Mouse (Mus musculus) embryonic facial prominence, embryonic 11.5 days (tissue): ENCODE data around the gene Mef2a. TPM values are rescaled to one million over a fixed set of nuclear protein-coding genes. Genes with fewer than 3 reads are reported as not detected.

Experiments
- ATAC-seq: fragments of 200-750 bp; cut with Nextera tagmentation; replicated peaks from 2 replicates; pipeline ENCODE4 v1.8.0; 2017; ENCODE audit warnings: low read depth; ENCODE audit not compliant: insufficient number of reproducible peaks, low FRiP score, low TSS enrichment
- DNase-seq: peaks from one replicate; pipeline ENCODE4 v3.0.0-alpha.2; 2015; ENCODE audit warnings: low spot score
- H3K27ac ChIP-seq: fragments of 300-500 bp; sonication (generic); replicated peaks from 2 replicates; pipeline ENCODE4 v1.5.1; 2014; ENCODE audit warnings: mild to moderate bottlenecking, low read depth, low read length, control low read depth
- H3K27me3 ChIP-seq: fragments of 300-500 bp; sonication (generic); 2 replicates; pipeline ENCODE4 v1.6.1; 2014; ENCODE audit warnings: mild to moderate bottlenecking, low read length, moderate library complexity, mixed read lengths; ENCODE audit not compliant: control insufficient read depth, insufficient read depth
- H3K36me3 ChIP-seq: fragments of 300-500 bp; sonication (generic); replicated peaks from 2 replicates; pipeline ENCODE4 v1.6.1; 2014; ENCODE audit warnings: low read depth, mild to moderate bottlenecking, low read length, moderate library complexity, mixed read lengths; ENCODE audit not compliant: control insufficient read depth, insufficient read depth
- H3K4me1 ChIP-seq: fragments of 300-500 bp; sonication (generic); 2 replicates; pipeline ENCODE4 v1.6.1; 2014; ENCODE audit warnings: low read length, mixed read lengths; ENCODE audit not compliant: control insufficient read depth, insufficient read depth
- H3K4me2 ChIP-seq: fragments of 300-500 bp; sonication (generic); 2 replicates; pipeline ENCODE4 v1.6.1; 2014; ENCODE audit warnings: low read depth, mild to moderate bottlenecking, control low read depth, low read length, moderate library complexity
- H3K4me3 ChIP-seq: fragments of 300-500 bp; sonication (generic); 2 replicates; pipeline ENCODE4 v1.5.1; 2014; ENCODE audit warnings: low read depth, low read length, control low read depth
- H3K9ac ChIP-seq: fragments of 300-500 bp; sonication (generic); replicated peaks from 2 replicates; pipeline ENCODE4 v1.6.1; 2014; ENCODE audit warnings: mild to moderate bottlenecking, control low read depth, low read length
- H3K9me3 ChIP-seq: fragments of 300-500 bp; sonication (generic); replicated peaks from 2 replicates; pipeline ENCODE4 v1.6.1; 2016; ENCODE audit warnings: mild to moderate bottlenecking, low read length, inconsistent platforms, mixed read lengths; ENCODE audit not compliant: control insufficient read depth
- WGBS: fragments of 180-500 bp; shearing (Covaris S2); extraction: QIAGEN DNeasy Blood & Tissue Kit; methylation state at CpG from one replicate; pipeline ENCODE4 v1.1.7; 2014; 5-methylcytosine and 5-hydroxymethylcytosine counted together
- polyA plus RNA-seq: library from polyadenylated mRNA; unstranded; fragments of >200 nt; fragmentation: Nextera tagmentation; extraction: Ambion mirVana; gene quantifications from 2 replicates; pipeline ENCODE4 v1.2.1, GENCODE M21; 2014

The Mef2a gene
- polyA plus RNA-seq, 1 experiment from 2014 or later = 29.4 TPM

GRCm38 (mm10) chr7:67318697-67319096 lies 54.0 kb downstream of the Mef2a start:
- no peaks in the 10 kb centered on the region for H3K27me3 ChIP-seq
- ATAC-seq (no peak), DNase-seq (no peak)
- H3K9ac ChIP-seq = no peak overlapping the region
- no peak overlapping the region for H3K4me3 ChIP-seq
- no peaks in the 10 kb centered on the region for H3K36me3 ChIP-seq
- H3K9me3 ChIP-seq = no peaks in the 10 kb centered on the region
- H3K27ac ChIP-seq = no peak overlapping the region
- no peaks in the 10 kb centered on the region for H3K4me1 ChIP-seq
- no peak overlapping the region for H3K4me2 ChIP-seq

- H3K36me3 ChIP-seq = no peaks in the 10 kb centered on the region
- no peaks in the 10 kb centered on the region for H3K27me3 ChIP-seq
- H3K27ac ChIP-seq = no peak overlapping the region
- H3K9me3 ChIP-seq = no peaks in the 10 kb centered on the region
- H3K4me2 ChIP-seq = no peak overlapping the region
- no peak for ATAC-seq
- no peak overlapping the region for H3K4me3 ChIP-seq
- H3K9ac ChIP-seq = no peak overlapping the region
- 91% methylated on average over 3 of the region's 3 CpGs for WGBS
- no peak for DNase-seq
- no peaks in the 10 kb centered on the region for H3K4me1 ChIP-seq
Observed at GRCm38 (mm10) chr7:67313200-67313599, 59.5 kb downstream of the Mef2a start.

GRCm38 (mm10) chr7:67310151-67310550 lies 62.5 kb downstream of the Mef2a start:
- Histone ChIP-seq H3K9me3 (no peaks in the 10 kb centered on the region), H3K4me2 (no peak overlapping the region), H3K27me3 (no peaks in the 10 kb centered on the region), H3K4me1 (no peaks in the 10 kb centered on the region), H3K27ac (no peak overlapping the region), H3K9ac (no peak overlapping the region), H3K36me3 (no peaks in the 10 kb centered on the region), H3K4me3 (no peak overlapping the region)
- ATAC-seq (no peak), DNase-seq (no peak)
- WGBS = 73% methylated on average over 2 of the region's 2 CpGs

GRCm38 (mm10) chr7:67308102-67308501 lies 64.6 kb downstream of the Mef2a start:
- H3K4me3 ChIP-seq = no peak overlapping the region
- ATAC-seq (no peak), DNase-seq (no peak)
- H3K9ac ChIP-seq = no peak overlapping the region
- H3K27ac ChIP-seq = no peak overlapping the region
- H3K27me3 ChIP-seq = no peaks in the 10 kb centered on the region
- WGBS = 96% methylated on average over 2 of the region's 2 CpGs
- H3K4me1 ChIP-seq = no peaks in the 10 kb centered on the region
- no peak overlapping the region for H3K4me2 ChIP-seq
- H3K36me3 ChIP-seq = no peaks in the 10 kb centered on the region
- no peaks in the 10 kb centered on the region for H3K9me3 ChIP-seq

- no peak overlapping the region for H3K4me3 ChIP-seq
- H3K4me1 ChIP-seq = no peaks in the 10 kb centered on the region
- H3K27me3 ChIP-seq = no peaks in the 10 kb centered on the region
- no peak overlapping the region for H3K9ac ChIP-seq
- WGBS = 93% methylated on average over 3 of the region's 3 CpGs
- H3K9me3 ChIP-seq = no peaks in the 10 kb centered on the region
- DNase-seq (no peak), ATAC-seq (no peak)
- no peak overlapping the region for H3K4me2 ChIP-seq
- no peaks in the 10 kb centered on the region for H3K36me3 ChIP-seq
- no peak overlapping the region for H3K27ac ChIP-seq
Observed at GRCm38 (mm10) chr7:67307078-67307477, 65.6 kb downstream of the Mef2a start.

- WGBS = 88% methylated on average over 3 of the region's 3 CpGs
- H3K36me3 ChIP-seq = no peaks in the 10 kb centered on the region
- no peak overlapping the region for H3K4me2 ChIP-seq
- no peak overlapping the region for H3K27ac ChIP-seq
- H3K9ac ChIP-seq = no peak overlapping the region
- no peaks in the 10 kb centered on the region for H3K4me1 ChIP-seq
- H3K9me3 ChIP-seq = no peaks in the 10 kb centered on the region
- no peaks in the 10 kb centered on the region for H3K27me3 ChIP-seq
- H3K4me3 ChIP-seq = no peak overlapping the region
- ATAC-seq (no peak), DNase-seq (no peak)
Observed at GRCm38 (mm10) chr7:67304937-67305336, 67.7 kb downstream of the Mef2a start.

- no peaks in the 10 kb centered on the region for H3K9me3 ChIP-seq
- DNase-seq = no peak
- WGBS = 88% methylated on average over 1 of the region's 1 CpGs
Observed at GRCm38 (mm10) chr7:67296419-67296818, 76.2 kb downstream of the Mef2a start.

GRCm38 (mm10) chr7:67291356-67291755 lies 81.3 kb downstream of the Mef2a start:
- Histone ChIP-seq H3K4me2 (no peak overlapping the region), H3K36me3 (no peaks in the 10 kb centered on the region; the same call in 1 of the 2 replicates), H3K9ac (no peak overlapping the region), H3K4me1 (no peaks in the 10 kb centered on the region), H3K27ac (no peak overlapping the region), H3K9me3 (no peaks in the 10 kb centered on the region), H3K4me3 (no peak overlapping the region), H3K27me3 (no peaks in the 10 kb centered on the region)
- DNase-seq (no peak), ATAC-seq (no peak)
- WGBS = 84% methylated on average over 1 of the region's 1 CpGs

More at GRCm38 (mm10) chr7:67296419-67296818, 76.2 kb downstream of the Mef2a start:
- no peak overlapping the region for H3K9ac ChIP-seq
- H3K36me3 ChIP-seq = no peaks in the 10 kb centered on the region
- ATAC-seq = no peak
- H3K4me1 ChIP-seq = no peaks in the 10 kb centered on the region
- H3K27ac ChIP-seq = no peak overlapping the region
- no peak overlapping the region for H3K4me3 ChIP-seq
- no peak overlapping the region for H3K4me2 ChIP-seq
- H3K27me3 ChIP-seq = no peaks in the 10 kb centered on the region
